8 mouse cellular contexts compared by ENCODE assay signal in the genomic region with DNA sequence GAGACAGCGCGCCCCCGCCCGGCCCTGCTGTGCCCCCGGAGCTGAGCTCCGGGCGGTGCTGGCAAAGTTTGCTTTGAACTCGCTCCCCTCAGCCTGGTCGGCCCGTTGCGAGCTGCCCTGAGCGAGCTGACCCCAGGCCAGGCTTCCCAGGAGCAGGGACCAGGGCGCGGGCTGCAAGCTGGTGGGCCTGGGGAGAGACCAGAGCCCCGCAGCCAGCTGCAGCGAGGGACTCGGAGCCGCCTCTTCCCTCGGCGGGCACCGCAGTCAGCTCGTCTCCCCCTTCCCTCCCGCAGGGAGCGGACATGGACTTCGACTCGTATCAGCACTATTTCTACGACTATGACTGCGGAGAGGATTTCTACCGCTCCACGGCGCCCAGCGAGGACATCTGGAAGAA. TPM values are rescaled to one million over a fixed set of nuclear protein-coding genes. Genes with fewer than 3 reads are reported as not detected.
DNase-seq lines count a peak whose midpoint lies in the region; ATAC-seq lines count a peak whose summit lies in the region.

No protein-coding gene starts in this region.

- H3K27ac ChIP-seq in forebrain, embryonic 12.5 days: peak overlapping the region; percentile 96
- peak overlapping the region; percentile 81 for H3K27ac ChIP-seq in intestine, embryonic 15.5 days

- peak; percentile 36 to 51 for DNase-seq in gastrocnemius, postnatal 4 days (ENCODE audit: low spot score in 2 of 2)
- no peak for DNase-seq in gastrocnemius, postnatal 25 days
- DNase-seq in MN1 (ENCODE audit: low spot score): peak; percentile 27
- peak; percentile 29 for DNase-seq in lung, postnatal 10 days
- peak; percentile 26 to 52 for DNase-seq in spleen, postnatal 10 days (ENCODE audit: low spot score in 2 of 2)
- no peak for DNase-seq in layer of hippocampus, adult 9-10 months (ENCODE audit: low spot score)

- WGBS in forebrain, embryonic 12.5 days: under 1% methylated on average over 32 of the region's 32 CpGs
- WGBS in intestine, embryonic 15.5 days: under 1% methylated on average over 32 of the region's 32 CpGs

- H3K4me1 ChIP-seq in forebrain, embryonic 12.5 days: peaks cover 36% of the 10 kb centered on the region
- H3K4me1 ChIP-seq in intestine, embryonic 15.5 days (replicated peaks): peaks cover 19% of the 10 kb centered on the region

- peak overlapping the region; percentile 94 for H3K9ac ChIP-seq in forebrain, embryonic 12.5 days
- H3K9ac ChIP-seq in intestine, embryonic 15.5 days: peak overlapping the region; percentile 80

- no peak for ATAC-seq in forebrain, embryonic 12.5 days (ENCODE audit: low FRiP score)
- peak; percentile 50 for ATAC-seq in intestine, embryonic 15.5 days

- H3K4me3 ChIP-seq in forebrain, embryonic 12.5 days (replicated peaks): peak overlapping the region; percentile 88
- peak overlapping the region; percentile 74 for H3K4me3 ChIP-seq in intestine, embryonic 15.5 days (replicated peaks)

- peaks cover 13% of the 10 kb centered on the region for H3K36me3 ChIP-seq in forebrain, embryonic 12.5 days (replicated peaks)
- H3K36me3 ChIP-seq in intestine, embryonic 15.5 days: no peaks in the 10 kb centered on the region

- peak overlapping the region; percentile 86 for H3K4me2 ChIP-seq in forebrain, embryonic 12.5 days
- H3K4me2 ChIP-seq in intestine, embryonic 15.5 days (replicated peaks): peak overlapping the region; percentile 98

- no peaks in the 10 kb centered on the region for H3K9me3 ChIP-seq in forebrain, embryonic 12.5 days
- no peaks in the 10 kb centered on the region for H3K9me3 ChIP-seq in intestine, embryonic 15.5 days

- H3K27me3 ChIP-seq in forebrain, embryonic 12.5 days: no peaks in the 10 kb centered on the region
- 0 out of 2 replicates have a peak, but pooled peaks cover 2% of the 10 kb centered on the region for H3K27me3 ChIP-seq in intestine, embryonic 15.5 days (replicated peaks)

RNA-seq across cellular contexts. Expression of a gene that starts 0.8 kb away (rescaled TPM):
- total RNA-seq in gastrocnemius, postnatal 4 days (2021): 10 to 100 TPM in 1 of 2 experiments, 1 to 10 TPM in 1; 8.9 to 10.8 TPM
- total RNA-seq in gastrocnemius, postnatal 25 days (2021): under 1 TPM; 0.46 to 0.62 TPM
- 84.0 and 84.3 TPM in 2 replicates for polyA plus RNA-seq in forebrain, embryonic 12.5 days (2016; fragmentation: Nextera tagmentation; extraction: Ambion mirVana)
- polyA plus RNA-seq in intestine, embryonic 15.5 days (2015; fragmentation: Nextera tagmentation; extraction: Ambion mirVana): 8.4 and 9.2 TPM in 2 replicates

RNA-seq across cellular contexts. Expression of a gene that starts 20.2 kb away (rescaled TPM):
- 10 to 100 TPM; 14.1 to 15.8 TPM for total RNA-seq in gastrocnemius, postnatal 4 days (2021)
- 1 to 10 TPM; 6.7 to 7.6 TPM for total RNA-seq in gastrocnemius, postnatal 25 days (2021)
- polyA plus RNA-seq in forebrain, embryonic 12.5 days (2016; fragmentation: Nextera tagmentation; extraction: Ambion mirVana): 29.3 and 29.7 TPM in 2 replicates
- polyA plus RNA-seq in intestine, embryonic 15.5 days (2015; fragmentation: Nextera tagmentation; extraction: Ambion mirVana): 15.6 and 16.7 TPM in 2 replicates

RNA-seq across cellular contexts. Expression of a gene that starts 35.2 kb away (rescaled TPM):
- total RNA-seq in gastrocnemius, postnatal 4 days (2021): 1 to 10 TPM in 1 of 2 experiments, under 1 TPM in 1; 0.75 to 1.1 TPM
- total RNA-seq in gastrocnemius, postnatal 25 days (2021): under 1 TPM; 0.24 to 0.26 TPM
- 21.7 TPM in 2 replicates for polyA plus RNA-seq in forebrain, embryonic 12.5 days (2016; fragmentation: Nextera tagmentation; extraction: Ambion mirVana)
- polyA plus RNA-seq in intestine, embryonic 15.5 days (2015; fragmentation: Nextera tagmentation; extraction: Ambion mirVana): 2.1 and 2.3 TPM in 2 replicates

Comparison
In these comparisons a context has a peak if more than half of its experiments do, and no peak if none do; other contexts are left out.
1. DNase-seq: peak in gastrocnemius, postnatal 4 days (2 of 2), MN1 (single experiment), lung, postnatal 10 days (single experiment) and spleen, postnatal 10 days (2 of 2); none in gastrocnemius, postnatal 25 days (single experiment) and layer of hippocampus, adult 9-10 months (single experiment).
2. RNA of a gene that starts 0.8 kb away (total RNA-seq): 8.9 to 10.8 TPM in gastrocnemius, postnatal 4 days; 0.46 to 0.62 TPM in gastrocnemius, postnatal 25 days; every median in the first group is over 4 times any median in the second.